Mouse (Mus musculus) adrenal gland (tissue): ENCODE results near the gene Enox1.

ENCODE experiments used
- intact Hi-C: fragments of 180-260 bp; cut with DNase I; formaldehyde crosslinking; loops from one replicate; pipeline ENCODE4 v1.15.1; 2025

Enox1 gene

DNA sequence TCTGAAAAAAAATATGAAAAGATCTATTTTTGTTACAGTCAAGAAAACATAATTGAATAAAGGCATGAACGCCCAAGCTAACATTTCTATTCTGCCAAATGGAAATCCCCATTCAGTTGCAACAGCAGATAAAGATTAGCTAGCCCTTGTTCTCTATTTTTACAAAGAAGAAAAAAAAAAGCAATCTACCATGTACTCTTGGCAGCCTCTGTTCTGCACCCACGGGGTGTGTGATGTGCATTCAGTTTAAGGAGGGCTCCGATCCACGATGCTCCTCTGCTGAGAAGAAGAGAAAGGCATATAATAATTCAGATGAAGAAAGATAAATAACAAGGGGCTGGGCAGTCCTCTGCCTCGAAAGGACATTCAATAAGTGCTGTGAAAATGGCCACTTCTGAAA is 403.2 kb downstream of the Enox1 start:
- intact Hi-C loops: no loop called here

DNA sequence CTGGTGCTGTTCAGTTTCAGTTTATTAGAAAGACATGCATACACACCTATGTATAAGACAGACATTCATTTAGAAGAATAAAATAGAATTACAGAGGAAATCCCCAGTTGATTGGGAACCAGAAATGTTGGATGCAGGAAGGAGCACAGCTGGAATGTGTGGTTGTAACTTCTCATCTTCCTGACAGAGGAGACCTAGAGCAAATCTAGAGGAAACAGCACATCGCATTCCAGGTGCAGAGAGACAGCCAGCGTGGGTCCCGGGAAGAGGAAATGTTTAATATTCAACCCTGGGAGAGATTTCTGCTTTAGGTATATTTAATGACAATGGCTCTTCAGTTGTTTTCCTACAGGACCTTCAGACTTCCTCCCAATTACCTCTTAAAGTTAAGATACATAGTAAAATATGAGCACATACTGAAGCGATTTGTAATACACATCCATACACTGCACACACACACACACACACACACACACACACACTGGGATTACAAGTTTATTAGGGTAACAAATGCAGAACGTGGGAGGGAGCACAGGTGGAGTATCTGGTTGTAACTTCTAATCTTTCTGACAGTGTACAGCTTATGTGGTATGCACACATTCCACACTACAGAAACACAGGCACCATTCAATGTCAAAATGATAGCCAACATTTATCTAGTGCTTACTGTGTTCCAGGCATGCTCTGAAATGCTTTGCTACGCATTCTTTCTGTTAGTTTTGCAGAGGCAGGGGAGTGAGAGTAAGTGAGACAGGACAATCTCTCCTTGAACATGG is 405.4 kb downstream of the Enox1 start:
- intact Hi-C loops: no loop called here

DNA sequence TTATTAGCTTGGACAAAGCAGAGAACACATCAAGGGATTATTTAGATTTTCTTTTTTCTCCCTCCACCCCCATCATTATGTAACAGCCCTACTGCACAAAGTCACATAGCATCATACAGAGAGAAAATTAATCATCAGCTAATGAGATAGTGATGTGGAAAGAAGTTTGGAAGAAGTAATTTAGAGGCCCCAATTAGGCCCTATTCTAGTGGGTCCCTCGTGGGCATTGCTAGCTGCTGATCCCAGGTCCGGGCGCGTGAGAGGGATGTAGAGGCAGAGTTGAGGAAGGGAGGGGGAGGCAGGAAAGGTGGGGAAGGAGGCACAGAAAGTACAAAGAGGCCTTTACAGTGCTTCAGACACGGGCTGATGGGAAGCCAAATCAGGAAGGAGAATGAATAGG is 407.4 kb downstream of the Enox1 start:
- intact Hi-C loops: no loop called here

DNA sequence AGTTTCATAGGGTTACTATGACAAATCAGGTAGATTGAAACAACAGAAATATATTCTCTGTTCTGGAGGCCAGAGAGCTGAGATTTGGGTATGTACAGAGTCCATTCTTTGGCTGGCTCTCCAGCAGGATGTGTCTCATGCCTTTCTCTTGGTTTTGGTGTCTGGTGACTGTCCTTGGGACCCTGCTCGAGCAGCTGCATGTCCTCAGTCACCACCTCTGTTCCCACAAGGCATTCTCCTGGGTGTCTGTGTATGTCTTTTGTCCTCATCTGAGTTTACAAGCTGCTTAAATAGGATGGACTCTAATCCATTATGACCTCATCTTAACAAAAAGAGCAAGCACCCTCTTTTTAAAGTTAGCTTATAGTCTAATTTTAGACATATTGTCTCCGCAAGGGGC is 410.6 kb downstream of the Enox1 start:
- intact Hi-C loops: no loop called here

DNA sequence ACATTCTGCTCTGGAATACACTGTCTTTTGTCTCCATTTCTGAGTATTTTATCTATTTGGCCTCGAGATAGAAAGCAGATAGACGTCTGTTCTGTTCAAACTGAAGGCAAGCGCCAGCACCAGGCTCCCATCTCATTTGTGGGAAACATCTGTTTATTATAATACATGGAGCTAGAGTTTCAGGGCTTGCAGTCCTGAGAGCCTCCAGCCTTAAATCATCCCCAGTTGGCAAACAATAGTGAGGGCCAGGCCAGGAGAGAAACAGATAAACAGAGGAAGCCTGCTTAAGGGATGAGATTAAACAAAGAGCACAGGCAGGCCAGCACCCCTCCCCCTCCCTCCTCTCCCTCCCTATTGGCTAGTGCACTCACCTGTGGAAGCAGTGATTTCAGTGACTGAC is 417.9 kb downstream of the Enox1 start:
- intact Hi-C loops: no loop called here

DNA sequence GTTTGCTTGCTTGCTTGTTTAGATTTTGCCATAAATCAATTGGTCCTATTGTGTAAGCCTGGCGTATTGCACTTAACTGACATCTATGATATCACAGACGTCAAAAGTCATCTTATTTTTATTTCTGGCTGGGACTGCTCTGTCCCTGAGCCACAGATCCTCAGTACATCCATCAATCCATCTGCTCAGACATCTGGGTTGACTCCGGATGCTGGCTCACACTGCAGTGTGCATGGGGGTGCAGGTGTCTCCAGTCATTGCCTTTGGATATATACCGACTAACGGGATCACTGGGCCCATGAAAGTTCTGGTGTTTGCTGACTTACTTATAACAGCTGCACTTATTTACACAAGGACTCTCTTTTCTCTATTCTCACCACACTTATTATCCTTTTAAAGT is 419.8 kb downstream of the Enox1 start:
- intact Hi-C loops: no loop called here

DNA sequence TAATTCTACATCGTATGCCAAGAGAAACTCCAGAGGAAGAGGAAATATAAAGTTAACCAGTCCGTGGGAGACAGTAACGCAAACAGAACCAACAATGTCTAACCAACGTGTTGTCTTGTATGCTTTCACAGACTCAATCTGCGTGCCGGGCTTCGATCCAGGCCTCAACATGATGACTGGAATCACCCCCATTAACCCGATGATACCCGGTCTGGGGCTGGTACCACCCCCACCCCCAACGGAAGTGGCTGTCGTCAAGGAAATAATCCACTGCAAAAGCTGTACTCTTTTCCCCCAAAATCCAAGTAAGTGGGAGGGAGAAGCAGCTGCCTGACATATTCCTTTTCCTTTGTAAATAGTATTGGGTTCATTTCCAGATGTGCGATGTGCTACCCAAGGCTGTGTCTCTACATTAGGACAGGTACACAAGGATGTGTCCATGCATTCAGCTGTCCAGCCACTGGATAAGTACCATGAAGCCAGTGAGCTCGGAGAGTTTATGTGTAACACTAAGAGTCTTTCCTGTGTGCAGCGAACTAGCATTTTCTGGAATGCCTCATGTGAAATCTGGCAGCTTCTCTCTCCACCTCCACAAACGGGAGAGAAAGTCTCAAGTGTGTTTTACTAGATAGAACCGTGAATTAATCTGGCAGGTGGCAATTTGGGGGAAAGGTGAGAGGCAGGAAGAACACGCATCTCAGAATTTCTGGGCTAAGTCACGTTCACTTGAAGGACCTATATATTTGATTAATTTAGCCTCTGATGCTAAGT is 421.1 kb downstream of the Enox1 start:
- intact Hi-C loops: no loop called here

DNA sequence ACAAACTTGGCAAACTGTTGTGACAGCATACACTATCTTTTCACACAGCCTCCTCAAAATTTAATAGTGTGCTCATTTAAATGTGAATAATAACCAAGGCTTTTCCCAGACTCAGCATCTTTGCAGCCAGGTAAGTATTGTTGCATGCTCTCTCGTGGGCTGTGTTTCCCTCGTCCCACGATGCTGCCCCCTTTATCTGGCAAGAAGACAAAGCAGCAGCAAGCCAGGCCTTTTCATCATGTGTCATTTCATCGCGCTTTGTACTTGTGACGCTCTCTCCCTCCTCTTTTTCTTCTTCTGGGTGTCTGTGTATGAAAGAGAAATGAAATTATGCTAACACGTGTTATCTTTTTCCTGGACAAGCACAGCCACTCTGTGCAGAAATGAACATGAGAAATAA is 421.8 kb downstream of the Enox1 start:
- intact Hi-C loops: no loop called here

DNA sequence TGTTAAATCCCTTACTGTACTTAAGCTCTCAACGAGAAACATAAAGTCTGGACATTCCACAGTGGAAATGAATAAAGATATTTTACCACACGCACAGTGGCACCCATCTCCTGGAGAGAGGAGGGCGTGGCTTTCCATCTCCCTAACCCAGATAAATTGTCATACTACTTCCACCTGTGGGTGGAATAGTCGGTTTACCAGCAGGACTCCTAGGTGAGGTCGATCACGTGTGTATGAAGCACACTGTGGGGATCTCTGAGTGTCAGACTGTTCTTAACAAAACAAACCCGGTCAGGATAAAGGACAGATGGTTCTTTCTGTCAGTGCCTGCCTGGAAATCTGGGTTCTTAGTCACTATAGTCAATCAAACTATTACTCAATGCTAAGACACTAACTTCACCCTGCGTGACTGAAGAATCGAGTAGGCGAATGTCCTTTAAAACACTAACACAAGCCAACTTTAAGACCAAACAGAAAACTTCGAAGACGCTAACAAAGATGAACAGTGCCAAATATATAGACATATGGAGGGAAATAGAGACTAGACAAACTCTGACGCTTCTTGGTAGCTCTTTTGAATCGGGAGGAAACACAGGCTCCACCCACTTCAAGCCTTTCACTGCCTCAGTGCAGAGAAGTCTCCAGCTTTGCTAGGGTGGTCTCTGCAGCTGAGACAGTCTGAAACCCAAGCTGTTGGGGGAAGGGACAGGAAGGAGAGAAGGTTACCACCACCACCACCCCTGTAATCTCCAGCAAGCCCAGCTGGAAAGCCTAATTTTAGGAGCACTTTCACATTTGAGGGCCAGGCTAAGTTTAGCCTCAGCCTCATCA is 423.8 kb downstream of the Enox1 start:
- intact Hi-C loops: no loop called here

DNA sequence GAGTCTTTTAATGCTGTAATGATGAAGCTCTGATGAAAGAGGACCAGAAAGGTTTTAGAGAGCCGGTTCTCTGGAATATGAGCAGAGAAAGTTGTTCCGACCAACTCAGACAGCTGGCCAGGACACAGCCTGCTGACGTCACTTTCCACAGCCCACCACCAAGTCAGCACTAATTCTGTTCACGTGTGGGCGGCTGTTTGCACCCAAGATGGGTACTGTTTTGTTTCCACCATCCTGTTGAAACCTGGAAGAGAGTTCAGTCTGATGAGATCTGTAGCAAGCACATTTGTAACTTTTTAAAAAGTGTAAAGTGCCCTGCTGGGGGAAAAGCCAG is 424.3 kb downstream of the Enox1 start:
- intact Hi-C loops: no loop called here

DNA sequence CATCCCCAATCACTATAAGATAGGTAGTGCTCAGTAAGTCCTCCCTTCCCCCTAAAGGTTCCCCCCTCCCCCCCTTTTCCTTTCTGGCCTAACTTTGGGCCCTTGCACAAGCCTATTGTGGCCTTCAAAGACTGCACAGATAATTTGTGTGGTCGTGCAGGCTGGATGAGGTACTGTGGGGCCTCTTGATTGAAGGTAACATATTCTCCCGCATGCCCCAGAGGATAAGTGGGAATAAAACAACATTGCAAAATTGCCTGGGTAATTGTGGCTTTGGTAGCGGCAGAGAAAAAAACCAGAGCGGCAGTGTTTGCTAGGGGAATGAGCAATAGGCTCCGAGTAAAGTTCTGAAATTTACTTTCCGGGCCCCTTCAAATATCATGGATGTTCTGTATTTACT is 425.1 kb downstream of the Enox1 start:
- intact Hi-C loops: no loop called here

DNA sequence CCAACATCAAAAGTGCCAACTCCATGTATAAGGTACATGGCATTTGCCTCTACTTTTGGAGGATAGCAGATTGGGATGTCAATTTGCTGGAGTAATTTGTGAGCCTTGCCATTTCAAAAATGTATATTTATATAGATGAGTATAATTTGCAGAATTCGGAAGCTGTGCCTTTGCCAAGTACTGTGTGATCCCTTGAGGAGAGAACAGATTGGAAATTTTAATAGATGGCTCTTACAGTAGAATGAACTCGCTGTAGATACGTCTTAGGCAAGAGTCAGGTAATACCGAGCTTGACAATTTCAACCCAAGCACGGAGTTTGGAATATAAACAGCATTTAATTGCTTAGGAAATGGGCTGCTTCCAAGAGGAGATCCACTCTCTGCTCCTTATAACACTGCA is 427.9 kb downstream of the Enox1 start:
- intact Hi-C loops: no loop called here

DNA sequence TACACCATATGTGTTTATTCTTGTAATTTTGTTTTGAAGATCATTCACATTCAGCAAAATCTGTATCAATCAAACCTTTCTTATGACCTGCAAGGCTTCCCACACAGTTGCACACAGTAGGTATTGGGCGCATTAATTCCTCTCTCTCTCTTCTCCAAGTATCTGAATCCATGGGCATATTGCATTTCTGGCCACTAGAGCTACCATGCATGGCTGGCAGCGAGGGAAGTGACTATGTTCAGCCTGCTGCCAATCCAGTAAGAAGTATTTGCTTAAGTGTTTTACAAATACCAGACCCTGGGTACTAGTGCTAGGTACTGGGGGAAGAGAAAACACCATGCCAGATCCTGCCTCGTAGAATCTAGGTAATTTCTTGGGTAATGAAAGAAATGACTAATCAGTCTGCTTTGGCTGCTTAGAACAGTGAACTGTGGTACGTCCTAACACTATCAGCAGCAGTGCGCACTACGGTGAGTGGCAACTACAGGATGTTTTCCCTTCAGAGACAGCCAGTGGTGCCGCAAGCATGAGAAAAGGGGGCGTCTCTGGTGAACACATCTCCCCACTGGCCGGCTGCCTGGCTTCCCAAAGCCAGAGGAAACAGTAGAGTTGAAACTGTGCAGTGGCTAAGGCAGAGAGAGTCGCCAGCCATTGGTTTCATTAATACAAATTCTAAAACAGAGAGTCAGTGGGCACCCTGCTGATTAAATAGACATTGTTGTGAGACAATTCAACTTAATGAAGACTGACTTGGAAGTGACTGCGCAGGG is 428.7 kb downstream of the Enox1 start:
- intact Hi-C loops: no loop called here

DNA sequence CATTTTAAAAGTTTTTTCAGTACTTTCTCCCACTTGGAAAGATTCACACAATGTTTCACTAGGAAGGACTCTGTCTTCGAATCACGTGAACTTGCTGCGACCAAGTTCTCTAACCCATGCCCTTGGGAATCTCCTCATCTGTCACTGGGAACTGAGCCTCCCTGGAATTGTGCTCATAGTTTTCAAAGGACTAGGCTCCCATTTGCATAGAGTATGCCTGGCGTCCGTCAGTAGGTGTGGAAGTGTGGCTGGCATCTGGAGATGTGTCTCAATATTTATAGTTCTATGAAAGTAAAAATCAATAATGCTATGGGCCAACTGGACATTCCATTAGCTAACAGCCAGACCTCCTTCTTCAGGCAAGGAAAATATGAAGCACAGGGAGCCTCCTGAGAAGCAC is 429.5 kb downstream of the Enox1 start:
- intact Hi-C loops: no loop called here

DNA sequence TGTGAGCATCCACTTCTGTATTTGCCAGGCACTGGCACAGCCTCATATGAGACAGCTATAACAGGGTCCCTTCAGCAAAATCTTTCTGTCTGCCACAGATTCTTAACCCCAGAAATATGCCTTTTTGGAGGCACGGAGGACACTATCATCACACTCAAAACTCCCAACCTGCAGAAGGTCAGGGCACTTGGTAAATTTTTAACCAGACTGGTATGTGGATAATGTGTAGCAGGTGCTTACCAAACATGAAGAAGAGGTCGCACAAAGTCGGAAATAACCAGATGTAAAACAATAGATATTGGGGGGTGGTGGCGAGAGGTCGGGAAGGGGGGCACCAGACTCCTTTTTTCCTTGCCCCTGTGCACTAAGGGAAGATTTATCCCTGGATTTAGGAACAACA is 430.6 kb downstream of the Enox1 start:
- intact Hi-C loops: no loop called here

DNA sequence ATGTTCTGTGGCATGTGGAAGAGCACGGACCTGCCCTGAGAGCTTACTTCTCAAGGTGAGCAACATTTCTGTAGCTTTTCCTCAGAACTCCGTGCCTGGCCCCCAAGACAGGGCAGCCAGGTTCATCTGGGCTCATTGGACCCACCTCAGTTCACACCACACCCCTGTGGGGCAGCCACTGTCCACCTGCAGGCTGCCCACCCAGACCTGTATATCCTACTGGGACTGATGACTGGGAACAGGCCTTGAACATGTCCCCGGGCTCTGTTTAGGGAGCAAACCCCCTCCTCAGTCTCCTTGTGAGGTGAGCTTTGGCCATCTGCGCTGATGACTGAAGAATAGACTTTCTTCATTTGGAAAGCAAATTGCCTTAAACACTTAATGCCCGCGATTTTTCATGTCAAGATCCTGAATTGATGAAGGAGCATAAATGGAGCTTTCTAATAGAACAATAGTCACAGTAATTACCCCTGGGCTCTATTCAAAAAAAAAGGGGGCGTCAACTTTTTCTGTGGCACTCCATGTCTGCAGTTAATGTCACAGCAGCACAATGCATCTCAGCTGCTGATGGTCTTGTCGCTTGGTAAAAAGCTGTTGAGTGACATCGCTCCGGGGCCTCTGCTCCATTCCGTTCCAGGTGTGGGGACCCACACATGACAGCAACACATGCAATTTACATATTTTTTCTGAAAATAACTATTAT is 436.7 kb downstream of the Enox1 start:
- intact Hi-C loops: no loop called here

DNA sequence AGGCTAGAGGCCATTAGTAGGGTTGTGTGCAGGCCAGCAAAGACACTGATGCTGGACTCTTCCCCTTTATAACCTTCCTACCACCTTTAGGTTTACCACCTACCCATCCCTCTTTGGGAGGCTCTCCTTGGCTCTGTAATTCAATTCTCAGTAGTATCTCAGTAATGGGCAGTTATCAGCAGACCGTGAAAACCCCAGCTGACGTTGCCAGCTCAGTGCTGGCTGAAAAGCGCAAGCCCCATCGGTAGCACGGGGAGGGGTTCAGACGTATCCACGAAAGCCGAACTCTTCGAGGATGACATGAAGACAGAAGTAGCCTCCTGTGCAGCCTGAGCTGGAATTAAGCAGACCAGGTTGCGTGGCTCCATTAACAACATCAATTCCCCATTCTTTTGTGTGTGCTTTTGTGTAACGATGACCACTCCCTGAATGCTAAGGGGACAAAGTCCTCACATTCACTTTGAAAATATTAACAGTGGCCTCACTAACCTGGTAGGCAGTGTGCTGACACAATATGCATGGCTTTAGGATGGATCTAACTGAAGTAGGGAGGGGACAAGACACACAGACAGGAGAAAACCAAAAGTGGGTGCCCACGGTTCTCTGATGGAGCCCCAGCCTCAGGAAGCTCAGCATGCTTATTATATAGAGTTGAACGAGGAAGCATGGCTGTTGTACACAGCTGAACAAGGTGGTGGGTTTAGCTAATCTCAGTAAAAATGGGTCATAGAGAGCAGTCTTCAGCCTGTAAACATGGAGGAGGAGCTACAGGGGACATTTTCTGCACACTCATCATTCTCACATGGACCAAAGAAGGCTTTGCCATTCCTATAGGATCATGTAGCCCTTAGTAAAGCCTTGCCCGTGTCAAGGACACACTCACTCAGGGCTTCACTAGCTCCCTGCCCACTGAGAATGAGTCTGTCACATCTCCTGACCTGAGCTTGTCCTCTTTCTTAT is 439.9 kb downstream of the Enox1 start:
- intact Hi-C loops: no loop called here

DNA sequence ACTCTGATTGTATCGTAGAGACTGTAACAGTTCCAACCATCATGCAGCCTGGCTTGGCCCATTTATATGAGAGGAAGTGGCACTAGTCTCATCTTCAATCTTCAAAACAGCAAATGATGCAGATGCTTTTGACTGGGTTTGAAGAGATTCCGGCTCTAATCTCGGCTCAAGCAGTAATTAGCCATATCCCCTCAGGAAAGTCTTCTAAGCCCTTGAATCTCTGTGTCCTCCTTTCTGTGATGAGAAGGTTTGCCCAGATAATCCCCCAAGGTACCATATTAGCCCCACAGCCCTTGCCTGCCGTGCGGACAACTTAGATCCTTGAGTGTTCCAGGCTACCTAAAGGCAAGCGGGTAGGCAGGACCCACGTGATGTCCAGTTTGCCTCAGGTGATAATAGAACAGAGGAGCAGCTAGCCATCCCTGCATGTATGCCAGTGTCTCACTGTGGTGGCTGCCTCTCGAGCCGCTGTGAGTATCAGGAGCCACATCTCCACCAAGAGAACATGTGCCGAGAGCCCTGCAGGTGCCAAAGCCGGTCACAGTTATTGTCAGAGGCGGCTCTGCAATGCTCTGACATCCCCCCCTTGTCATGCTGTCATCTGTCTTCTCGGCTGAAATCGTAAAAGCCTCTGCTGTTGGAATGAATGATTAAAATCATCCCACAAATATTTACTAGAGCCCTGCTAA is 442.6 kb downstream of the Enox1 start:
- intact Hi-C loops: no loop called here

DNA sequence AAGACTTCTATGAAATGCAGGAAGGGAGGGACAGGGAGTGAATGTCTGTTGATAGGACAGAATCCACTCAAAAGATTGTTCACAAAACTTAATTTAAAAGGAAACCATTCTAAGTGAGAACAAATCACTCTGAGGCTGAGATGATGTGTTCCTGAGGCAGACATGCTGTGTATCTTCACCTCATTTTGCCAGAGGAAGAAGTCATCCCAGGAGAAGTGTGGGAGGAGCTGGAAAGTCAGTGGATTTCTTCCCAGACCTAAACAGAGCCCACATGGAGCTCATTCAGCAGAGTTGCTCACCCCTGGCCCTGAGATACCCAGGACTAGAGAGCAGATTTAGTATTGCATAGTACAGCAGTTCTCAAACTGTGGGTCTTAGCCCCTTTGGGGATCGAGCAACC is 444.2 kb downstream of the Enox1 start:
- intact Hi-C loops: no loop called here
